Mouse (Mus musculus) lung, adult 2 months (tissue): Measurements from ENCODE around the gene Ms4a2.

Experiments
- CTCF ChIP-seq: fragments of 200-500 bp; IDR thresholded peaks from 2 replicates; pipeline ENCODE4 v1.5.1; 2011; ENCODE audit warnings: mild to moderate bottlenecking, low read length, control low read depth; ENCODE audit not compliant: insufficient read depth
- POLR2A ChIP-seq: fragments of 200-500 bp; IDR thresholded peaks from 2 replicates; pipeline ENCODE4 v1.6.1; 2011; ENCODE audit warnings: low read depth, mild to moderate bottlenecking, control low read depth, low read length, borderline replicate concordance; ENCODE audit errors: extremely low read depth

DNA sequence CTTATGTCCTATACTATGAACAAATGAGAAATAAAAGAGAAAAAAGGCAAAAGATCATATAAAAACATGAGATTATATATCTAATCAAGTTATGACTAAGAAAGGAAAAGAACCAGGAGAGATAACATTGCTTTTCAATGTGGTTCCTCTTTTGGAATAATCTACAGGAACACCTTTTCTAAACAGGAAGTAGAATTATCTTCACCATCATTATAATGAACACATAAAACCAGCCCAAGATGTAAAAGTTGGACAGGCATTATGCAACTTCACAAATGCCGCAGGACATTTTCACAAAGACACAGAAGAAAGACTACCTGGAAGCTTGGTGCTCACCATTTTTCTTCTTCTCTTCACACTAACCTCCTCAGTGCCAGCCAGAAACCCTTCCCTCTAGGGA lies 10.4 kb downstream of the Ms4a2 start:
- TF ChIP-seq CTCF (no peak), POLR2A (no peak)
